Mouse (Mus musculus): ENCODE data around the gene Cped1. TPM values are rescaled to one million over a fixed set of nuclear protein-coding genes. Genes with fewer than 3 reads are reported as not detected.

The Cped1 gene
- polyA plus RNA-seq, 1 experiment from 2014 or later = 5.0 TPM

Other genes starting within 250 kb of the Cped1 start
- gene Tspan12, start 133.4 kb upstream of the Cped1 start, polyA plus RNA-seq (2015; fragmentation: Nextera tagmentation; extraction: Ambion mirVana) = 23.6 and 26.5 TPM in 2 replicates
- 15.4 and 17.0 TPM in 2 replicates for gene Ing3, start 36.3 kb upstream of the Cped1 start, polyA plus RNA-seq (2015; fragmentation: Nextera tagmentation; extraction: Ambion mirVana)